Mouse (Mus musculus): ENCODE data around the gene Sema4g.

DNA sequence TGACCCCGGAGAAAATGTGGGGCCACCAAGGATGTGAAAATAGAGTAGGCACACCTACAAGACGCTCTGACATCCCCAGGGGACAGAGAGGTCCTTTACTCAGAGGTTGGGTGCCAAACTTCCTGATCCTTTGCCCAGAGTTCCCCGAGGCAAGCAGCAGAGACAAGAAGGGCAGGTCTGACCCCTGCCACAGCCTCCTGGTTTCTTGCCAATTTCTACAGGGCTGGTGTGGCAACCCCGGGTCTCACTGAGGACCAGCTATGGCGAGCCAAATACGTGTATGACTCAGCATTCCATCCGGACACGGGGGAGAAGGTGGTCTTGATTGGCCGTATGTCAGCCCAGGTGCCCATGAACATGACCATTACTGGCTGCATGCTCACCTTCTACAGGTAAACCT is 60.6 kb downstream of the Sema4g start:
- TF ChIP-seq HCFC1 (IDR thresholded peaks at IDR 0.05; ENCODE audit: low read depth, low read length) (no peak), CTCF (IDR thresholded peaks at IDR 0.05 in 2 of 3, conservative IDR thresholded peaks at IDR 0.05 in 1 of 3; ENCODE audit: control insufficient read depth in 1 of 3, insufficient read depth in 1 of 3, low read depth in 2 of 3, low read length in 3 of 3, poor library complexity in 1 of 3, severe bottlenecking in 1 of 3) (no peak), NRF1 (IDR thresholded peaks at IDR 0.05; ENCODE audit: insufficient read depth, low read depth, low read length, poor library complexity, severe bottlenecking) (no peak), USF2 (IDR thresholded peaks at IDR 0.05; ENCODE audit: borderline replicate concordance in 1 of 2, insufficient read depth in 1 of 2, low read depth in 1 of 2, low read length in 2 of 2) (no peak), POLR2A (IDR thresholded peaks at IDR 0.05; ENCODE audit: control insufficient read depth in 1 of 2, insufficient read depth in 1 of 2, low read depth in 1 of 2, low read length in 2 of 2, poor library complexity in 1 of 2) (no peak), MAX (IDR thresholded peaks at IDR 0.05; ENCODE audit: low read length) (no peak), ETS1 (IDR thresholded peaks at IDR 0.05; ENCODE audit: low read depth, low read length) (no peak)
